In the genomic region with DNA sequence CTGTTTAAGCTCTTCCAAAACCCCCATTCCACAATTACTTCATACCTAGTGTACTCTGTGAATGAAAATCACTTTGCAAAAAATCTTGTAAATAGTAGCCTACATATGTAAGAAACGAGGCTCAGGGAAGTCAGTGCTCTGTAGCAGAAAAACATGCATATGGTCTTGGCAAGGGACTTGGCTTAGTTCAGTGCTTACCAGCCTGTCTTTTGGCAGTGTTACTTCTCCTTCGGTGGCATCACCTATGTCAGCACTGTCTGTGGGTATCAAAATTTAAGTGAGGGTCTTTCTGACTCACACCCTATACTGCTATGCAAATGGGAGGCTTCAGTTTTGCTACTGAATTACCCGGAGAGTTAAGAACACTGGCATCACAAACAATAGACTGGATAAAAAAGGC, we compare ENCODE assay signal across 15 mouse cellular contexts. TPM values are rescaled to one million over a fixed set of nuclear protein-coding genes. Genes with fewer than 3 reads are reported as not detected.
"Had no signal": no experiment of that assay in that cellular context is flagged by ENCODE, and none has a peak within 500 bp of the region (broad histone marks: within the 10 kb centered on the region; RNA-seq: fewer than 3 reads in every experiment).

No protein-coding gene starts in this region.

- DNase-seq: kidney, postnatal 10 days; kidney, postnatal 36 days; liver, embryonic 13.5 days; lung, adult 2 months; lung, postnatal 14 days; lung, postnatal 4 days; midbrain, embryonic 14.5 days; thymus, adult 18-20 months; thymus, postnatal 36 days had no signal

- H3K27me3 ChIP-seq: kidney, embryonic 15.5 days; liver, embryonic 13.5 days had no signal

- H3K4me1 ChIP-seq: kidney, embryonic 15.5 days; liver, embryonic 13.5 days had no signal

- H3K27ac ChIP-seq: kidney, embryonic 15.5 days; left cerebral cortex, adult 2 months; liver, embryonic 13.5 days had no signal

- H3K4me3 ChIP-seq: kidney, embryonic 15.5 days; left cerebral cortex, adult 2 months; liver, embryonic 13.5 days had no signal

- H3K36me3 ChIP-seq: kidney, embryonic 15.5 days; liver, embryonic 13.5 days had no signal

- H3K4me2 ChIP-seq: kidney, embryonic 15.5 days; liver, embryonic 13.5 days; midbrain, embryonic 11.5 days had no signal

- H3K9ac ChIP-seq: kidney, embryonic 15.5 days; liver, embryonic 13.5 days had no signal

- H3K9me3 ChIP-seq: kidney, embryonic 15.5 days; liver, embryonic 13.5 days had no signal

RNA-seq across cellular contexts. Expression of gene Rspo3, which starts 46.3 kb away (rescaled TPM):
- total RNA-seq: megakaryocyte progenitor cell, adult 5-6 weeks; megakaryocyte-erythroid progenitor cell, adult 5-6 weeks had no signal
- polyA plus RNA-seq: testis, adult 2 months had no signal
